Mouse (Mus musculus): ENCODE results near the gene Hist1h4d. TPM values are rescaled to one million over a fixed set of nuclear protein-coding genes. Genes with fewer than 3 reads are reported as not detected.
"Not testable (repeated sequence)": the region's sequence is repeated elsewhere in the genome, so short reads cannot be mapped to it uniquely, and the experiment has no call there.

Gene Hist1h4d
- polyA plus RNA-seq, 2 experiments, result 8.6 to 152 TPM

DNA sequence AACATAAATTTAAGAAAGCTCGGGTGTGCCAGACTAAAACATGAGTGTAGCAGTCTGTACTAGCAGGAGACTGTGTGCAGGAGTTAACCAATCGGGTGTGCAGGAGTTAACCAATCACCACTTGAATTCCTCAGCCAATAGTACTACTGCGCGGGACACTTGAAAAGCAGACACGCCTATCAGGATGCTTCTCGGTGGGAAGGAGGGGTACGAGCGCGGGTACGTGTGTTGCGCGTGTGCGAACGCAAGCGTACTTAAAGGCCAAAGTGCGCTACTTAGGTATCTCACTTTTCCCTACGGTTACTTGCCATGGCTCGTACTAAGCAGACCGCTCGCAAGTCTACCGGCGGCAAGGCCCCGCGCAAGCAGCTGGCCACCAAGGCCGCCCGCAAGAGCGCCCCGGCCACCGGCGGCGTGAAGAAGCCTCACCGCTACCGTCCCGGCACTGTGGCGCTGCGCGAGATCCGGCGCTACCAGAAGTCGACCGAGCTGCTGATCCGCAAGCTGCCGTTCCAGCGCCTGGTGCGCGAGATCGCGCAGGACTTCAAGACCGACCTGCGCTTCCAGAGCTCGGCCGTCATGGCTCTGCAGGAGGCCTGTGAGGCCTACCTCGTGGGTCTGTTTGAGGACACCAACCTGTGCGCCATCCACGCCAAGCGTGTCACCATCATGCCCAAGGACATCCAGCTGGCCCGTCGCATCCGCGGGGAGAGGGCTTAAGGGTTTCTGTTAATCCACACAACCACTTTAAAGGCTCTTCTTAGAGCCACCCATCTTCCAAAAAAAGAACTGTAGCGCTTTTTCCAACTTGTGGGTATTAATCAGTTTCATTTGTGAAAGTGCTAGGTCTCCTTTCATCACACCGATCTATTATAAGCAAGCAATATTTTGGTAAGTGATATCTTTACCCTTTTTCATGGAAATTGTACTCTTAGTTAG, 46.0 kb upstream of the Hist1h4d start, which contains the start of gene Hist1h3g:
Gene Hist1h3g (plus strand): TSS at position 286 of the 939 bp plus-strand sequence.
- Histone ChIP-seq H3K4me1 (replicated peaks; ENCODE audit: control insufficient read depth in 2 of 2, insufficient read depth in 2 of 2, low read length in 1 of 2) (peaks cover 23 to 25% of the 10 kb centered on the region in 2 experiments), H3K4me2 (ENCODE audit: low read depth) (peak within 1 kb of the TSS; percentile 95), H3K4me3 (ENCODE audit: insufficient read depth in 1 of 2, low read depth in 2 of 2, low read length in 2 of 2) (peak within 1 kb of the TSS; percentile 74 to 84), H3K9ac (replicated peaks) (peak within 1 kb of the TSS; percentile 99), H3K27ac (peak within 1 kb of the TSS; percentile 100)
- under 1% methylated on average over 46 of the region's 62 CpGs for WGBS (ENCODE audit: insufficient replicate concordance)
- DNase-seq (ENCODE audit: low read depth in 3 of 3, low spot score in 3 of 3), result peak; percentile 98
- not testable (repeated sequence) for H3K27me3 ChIP-seq (ENCODE audit: control insufficient read depth, insufficient read depth, low read length); H3K36me3 ChIP-seq (replicated peaks; ENCODE audit: control insufficient read depth, insufficient read depth, low read depth); H3K9me3 ChIP-seq (ENCODE audit: control insufficient read depth, low read length)
- ATAC-seq (ENCODE audit: insufficient read depth), result peak; percentile 81
- peak; percentile 66 for TF ChIP-seq EP300 (IDR thresholded peaks at IDR 0.05; ENCODE audit: low read depth)

DNA sequence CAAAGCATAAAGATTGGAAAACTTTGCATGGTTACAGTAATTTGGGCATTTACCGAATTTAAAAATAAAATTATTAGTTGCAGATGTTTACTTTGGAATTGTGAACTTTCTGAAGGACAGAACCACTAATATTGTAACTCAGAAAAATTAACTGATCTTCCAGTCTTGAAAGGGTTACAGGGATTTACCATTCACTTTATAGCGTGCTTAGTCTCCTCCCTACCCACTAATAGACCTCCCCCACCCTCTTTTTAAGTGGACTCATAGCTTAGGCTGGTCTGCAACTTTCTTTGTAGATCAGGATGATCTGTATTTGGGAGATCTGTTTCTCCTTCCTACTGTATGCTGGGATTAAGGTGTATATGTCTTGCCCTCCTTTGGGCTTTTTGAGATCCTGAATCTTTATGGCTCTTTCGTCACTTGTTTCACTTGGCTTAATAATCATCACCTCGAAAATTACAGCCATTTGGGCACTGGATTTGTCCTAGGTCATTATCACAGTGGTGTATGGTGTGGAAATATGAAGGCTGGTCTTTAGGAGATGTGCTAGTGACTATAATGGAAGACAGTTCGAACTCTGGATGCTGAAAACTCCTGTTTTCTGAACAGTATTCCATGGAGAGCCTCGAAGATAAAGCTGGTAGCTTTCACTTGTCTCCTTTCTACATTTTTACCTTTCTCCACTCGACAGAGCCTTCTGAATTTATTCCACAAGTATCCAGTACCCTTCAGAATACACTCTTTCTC, 45.1 kb upstream of the Hist1h4d start:
- H3K9ac ChIP-seq (replicated peaks), result peak overlapping the region; percentile 94
- peak overlapping the region; percentile 74 to 84 for H3K4me3 ChIP-seq (ENCODE audit: insufficient read depth in 1 of 2, low read depth in 2 of 2, low read length in 2 of 2)
- H3K4me2 ChIP-seq (ENCODE audit: low read depth), result peak overlapping the region; percentile 95
- no peaks in the 10 kb centered on the region for H3K27me3 ChIP-seq (ENCODE audit: control insufficient read depth, insufficient read depth, low read length)
- no peak for ATAC-seq (ENCODE audit: insufficient read depth)
- DNase-seq (ENCODE audit: low read depth in 3 of 3, low spot score in 3 of 3), result no peak
- no peaks in the 10 kb centered on the region for H3K9me3 ChIP-seq (ENCODE audit: control insufficient read depth, low read length)
- TF ChIP-seq EP300 (IDR thresholded peaks at IDR 0.05; ENCODE audit: low read depth) (peak; percentile 18; the same call in 1 of the 2 replicates), CTCF (IDR thresholded peaks at IDR 0.05; ENCODE audit: low read depth) (no peak)
- peak overlapping the region; percentile 100 for H3K27ac ChIP-seq
- 12% methylated on average over 7 of the region's 7 CpGs for WGBS (ENCODE audit: insufficient replicate concordance)
- H3K36me3 ChIP-seq (replicated peaks; ENCODE audit: control insufficient read depth, insufficient read depth, low read depth), result no peaks in the 10 kb centered on the region
- peaks cover 28 to 30% of the 10 kb centered on the region in 2 experiments for H3K4me1 ChIP-seq (replicated peaks; ENCODE audit: control insufficient read depth in 2 of 2, insufficient read depth in 2 of 2, low read length in 1 of 2)

DNA sequence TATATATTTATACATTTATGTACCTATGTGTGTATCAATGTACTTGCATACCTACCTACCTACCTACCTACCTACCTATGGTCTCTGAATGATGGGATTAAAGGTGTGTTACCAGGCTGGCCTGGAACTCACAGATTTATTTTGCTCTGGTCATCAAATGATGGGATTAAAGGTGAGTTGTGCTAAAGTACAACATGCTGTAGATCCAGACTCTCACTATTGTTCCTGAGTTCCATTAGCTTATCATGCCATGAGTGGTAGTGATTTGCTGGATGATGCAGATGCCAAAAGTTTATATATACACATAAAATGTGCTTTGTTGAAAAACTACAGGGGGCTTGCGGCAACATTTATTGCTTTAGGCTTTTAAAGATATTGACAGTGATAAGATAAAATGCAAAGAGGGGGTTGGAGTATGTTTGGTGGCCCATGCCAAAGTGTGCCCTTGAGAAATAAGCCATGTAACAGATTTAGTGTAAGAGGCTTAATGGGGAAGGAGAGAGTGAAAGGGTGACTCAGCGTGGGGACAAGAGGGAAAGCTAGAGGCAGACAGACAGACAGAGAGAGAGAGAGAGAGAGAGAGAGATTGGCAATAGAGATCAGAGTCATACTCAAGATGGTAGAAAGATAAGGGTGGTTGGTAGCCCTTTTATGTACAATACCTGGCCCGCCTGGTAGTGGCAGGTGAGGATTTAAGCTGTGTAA, 44.2 kb upstream of the Hist1h4d start:
- Histone ChIP-seq H3K9ac (replicated peaks) (peak overlapping the region; percentile 94), H3K27me3 (ENCODE audit: control insufficient read depth, insufficient read depth, low read length) (no peaks in the 10 kb centered on the region), H3K4me2 (ENCODE audit: low read depth) (peak overlapping the region; percentile 95), H3K4me3 (ENCODE audit: insufficient read depth in 1 of 2, low read depth in 2 of 2, low read length in 2 of 2) (peak overlapping the region in 1 of 2 experiments; percentile 74; a peak in 2 of 4 replicates), H3K9me3 (ENCODE audit: control insufficient read depth, low read length) (no peaks in the 10 kb centered on the region), H3K36me3 (replicated peaks; ENCODE audit: control insufficient read depth, insufficient read depth, low read depth) (no peaks in the 10 kb centered on the region), H3K4me1 (replicated peaks; ENCODE audit: control insufficient read depth in 2 of 2, insufficient read depth in 2 of 2, low read length in 1 of 2) (peaks cover 28 to 29% of the 10 kb centered on the region in 2 experiments), H3K27ac (peak overlapping the region; percentile 100)
- ATAC-seq (ENCODE audit: insufficient read depth) (no peak), DNase-seq (ENCODE audit: low read depth in 3 of 3, low spot score in 3 of 3) (no peak)
- TF ChIP-seq CTCF (IDR thresholded peaks at IDR 0.05; ENCODE audit: low read depth) (no peak), EP300 (IDR thresholded peaks at IDR 0.05; ENCODE audit: low read depth) (no peak)
- 64% methylated on average over 3 of the region's 3 CpGs for WGBS (ENCODE audit: insufficient replicate concordance)

DNA sequence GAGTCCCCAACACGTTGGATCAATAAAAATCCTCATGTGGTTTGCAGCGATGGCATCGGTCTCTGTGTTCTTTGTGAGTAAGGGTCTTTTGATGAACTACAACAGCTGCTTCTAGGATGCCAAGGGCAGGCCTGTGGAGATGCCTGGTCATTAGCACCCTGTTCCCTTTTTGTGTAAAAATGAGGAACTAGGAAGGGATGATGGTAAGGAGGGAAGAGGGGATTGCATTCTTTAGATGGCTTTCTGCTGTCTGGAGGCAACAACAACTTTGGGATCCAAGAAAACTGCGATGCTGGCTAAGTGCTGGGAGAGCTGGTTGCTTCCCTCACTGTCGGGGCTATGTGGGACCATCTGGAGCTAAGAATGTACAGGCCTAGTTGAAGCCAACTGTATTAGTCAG, 43.1 kb upstream of the Hist1h4d start:
- H3K27me3 ChIP-seq (ENCODE audit: control insufficient read depth, insufficient read depth, low read length), result no peaks in the 10 kb centered on the region
- no peak for TF ChIP-seq CTCF (IDR thresholded peaks at IDR 0.05; ENCODE audit: low read depth)
- TF ChIP-seq EP300 (IDR thresholded peaks at IDR 0.05; ENCODE audit: low read depth), result no peak
- H3K9ac ChIP-seq (replicated peaks), result peak overlapping the region; percentile 55
- ATAC-seq (ENCODE audit: insufficient read depth) (no peak), DNase-seq (ENCODE audit: low read depth in 3 of 3, low spot score in 3 of 3) (no peak)
- H3K36me3 ChIP-seq (replicated peaks; ENCODE audit: control insufficient read depth, insufficient read depth, low read depth), result no peaks in the 10 kb centered on the region
- WGBS (ENCODE audit: insufficient replicate concordance), result 72% methylated on average over 5 of the region's 5 CpGs
- peaks cover 17 to 23% of the 10 kb centered on the region in 2 experiments for H3K4me1 ChIP-seq (replicated peaks; ENCODE audit: control insufficient read depth in 2 of 2, insufficient read depth in 2 of 2, low read length in 1 of 2)
- H3K9me3 ChIP-seq (ENCODE audit: control insufficient read depth, low read length), result no peaks in the 10 kb centered on the region
- H3K4me3 ChIP-seq (ENCODE audit: insufficient read depth in 1 of 2, low read depth in 2 of 2, low read length in 2 of 2), result no peak overlapping the region
- H3K4me2 ChIP-seq (ENCODE audit: low read depth), result peak overlapping the region; percentile 95
- H3K27ac ChIP-seq, result peak overlapping the region; percentile 100

DNA sequence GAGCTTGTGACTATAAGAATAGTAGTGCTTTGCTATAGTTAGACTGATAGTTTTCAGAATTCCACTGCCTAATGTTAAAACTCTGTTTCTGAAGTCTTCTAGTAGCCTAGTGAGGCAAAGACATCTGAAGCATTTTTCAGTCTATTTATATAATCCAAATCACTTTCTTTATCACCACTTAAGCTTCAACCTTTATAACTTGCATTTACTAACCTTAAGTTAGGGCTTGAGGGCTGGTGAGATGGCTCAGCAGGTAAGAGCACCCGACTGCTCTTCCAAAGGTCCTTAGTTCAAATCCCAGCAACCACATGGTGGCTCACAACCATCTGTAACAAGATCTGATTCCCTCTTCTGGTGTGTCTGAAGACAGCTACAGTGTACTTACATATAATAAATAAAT, 41.6 kb upstream of the Hist1h4d start:
- not testable (repeated sequence) for H3K27me3 ChIP-seq (ENCODE audit: control insufficient read depth, insufficient read depth, low read length)
- peak overlapping the region; percentile 100 for H3K27ac ChIP-seq
- 79% methylated on average over 1 of the region's 1 CpGs for WGBS (ENCODE audit: insufficient replicate concordance)

More for the DNA sequence above, 41.6 kb upstream of the Hist1h4d start:
- not testable (repeated sequence) for H3K4me3 ChIP-seq (ENCODE audit: insufficient read depth in 1 of 2, low read depth in 2 of 2, low read length in 2 of 2); DNase-seq (ENCODE audit: low read depth in 3 of 3, low spot score in 3 of 3); H3K36me3 ChIP-seq (replicated peaks; ENCODE audit: control insufficient read depth, insufficient read depth, low read depth); H3K9me3 ChIP-seq (ENCODE audit: control insufficient read depth, low read length); H3K4me2 ChIP-seq (ENCODE audit: low read depth); ATAC-seq (ENCODE audit: insufficient read depth)
- peak overlapping the region; percentile 53 for H3K9ac ChIP-seq (replicated peaks)
- peaks cover 17 to 21% of the 10 kb centered on the region in 2 experiments for H3K4me1 ChIP-seq (replicated peaks; ENCODE audit: control insufficient read depth in 2 of 2, insufficient read depth in 2 of 2, low read length in 1 of 2)

All from liver, embryonic 14.5 days (tissue).